Mouse (Mus musculus) heart, postnatal 0 days (tissue): Measurements from ENCODE around the gene Tmem127.

Experiments
- CTCF ChIP-seq: IDR thresholded peaks from 2 replicates; pipeline ENCODE4 v1.5.1; 2016; ENCODE audit warnings: antibody characterized with exemption, control low read depth, low read depth
- EP300 ChIP-seq: IDR thresholded peaks from 2 replicates; pipeline ENCODE4 v1.6.1; 2016; ENCODE audit warnings: antibody characterized with exemption, low read depth

DNA sequence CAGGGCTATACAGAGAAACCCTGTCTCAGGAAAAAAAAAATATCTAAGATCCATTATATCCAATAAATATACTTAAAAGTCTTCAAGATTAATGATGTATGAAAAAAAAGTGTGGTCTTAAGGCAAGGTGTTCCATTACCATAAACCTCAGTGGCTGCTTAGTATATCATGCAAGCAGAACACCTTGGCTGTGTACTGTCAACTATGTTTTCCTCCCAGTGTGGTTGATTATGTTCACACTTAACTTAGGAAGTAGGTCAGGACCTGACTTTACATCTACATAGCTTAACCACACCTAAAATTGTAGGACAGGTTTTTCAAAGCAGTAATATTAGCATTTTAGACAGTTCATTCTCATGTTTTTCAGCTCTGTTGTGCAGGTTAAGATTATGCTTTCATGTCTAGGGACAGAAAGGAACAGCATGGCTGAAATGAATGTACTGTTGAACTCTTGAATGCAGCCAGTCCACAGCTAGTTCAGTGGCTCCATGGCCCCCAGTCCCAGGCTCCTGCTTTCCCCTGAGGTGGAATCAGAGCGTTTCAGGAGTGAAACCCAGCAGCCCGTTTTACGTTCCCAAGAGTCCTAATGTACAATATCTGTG is 57.0 kb downstream of the Tmem127 start:
- TF ChIP-seq EP300 (no peak), CTCF (no peak)
